Mouse (Mus musculus) spleen, adult 2 months (tissue): ENCODE measurements at regions not wholly inside any gene's neighbourhood (a gene's known extent, or its start where the extent isn't known, plus 50 kb on each side); places are given as distances from the start of the nearest gene placed in this dataset.

ENCODE experiments used
- CTCF ChIP-seq: fragments of 200-500 bp; IDR thresholded peaks from 2 replicates; pipeline ENCODE4 v1.5.1; 2011; ENCODE audit warnings: mild to moderate bottlenecking, inconsistent platforms; ENCODE audit not compliant: insufficient read depth, insufficient read length, insufficient replicate concordance; ENCODE audit errors: extremely low read depth
- POLR2A ChIP-seq: fragments of 200-500 bp; IDR thresholded peaks from 2 replicates; pipeline ENCODE4 v1.6.1; 2011; ENCODE audit warnings: low read depth, low read length, inconsistent platforms

GRCm38 (mm10) chr7:36945024-36945815 is 247.3 kb downstream of the Tshz3 start:
- TF ChIP-seq CTCF, result no peak
- no peak for TF ChIP-seq POLR2A
